Mouse (Mus musculus) midbrain, embryonic 11.5 days (tissue): ENCODE data around the gene Cd163l1. TPM values are rescaled to one million over a fixed set of nuclear protein-coding genes. Genes with fewer than 3 reads are reported as not detected.

Source experiments
- ATAC-seq: fragments of 200-750 bp; cut with Nextera tagmentation; 2 replicates; pipeline ENCODE4 v1.8.0; 2017; ENCODE audit warnings: moderate TSS enrichment, moderate library complexity; ENCODE audit not compliant: low FRiP score
- DNase-seq: peaks from one replicate; pipeline ENCODE4 v3.0.0; 2015; ENCODE audit warnings: low spot score; ENCODE audit errors: missing footprints
- H3K27ac ChIP-seq: fragments of 300-500 bp; sonication (generic); 2 replicates; pipeline ENCODE4 v1.5.1; 2014; ENCODE audit warnings: low read depth, low read length
- H3K27me3 ChIP-seq: fragments of 300-500 bp; sonication (generic); 2 replicates; pipeline ENCODE4 v1.6.1; 2014; ENCODE audit warnings: mild to moderate bottlenecking, low read length, moderate library complexity, mixed read lengths; ENCODE audit not compliant: control insufficient read depth, insufficient read depth
- H3K36me3 ChIP-seq: fragments of 300-500 bp; sonication (generic); 2 replicates; pipeline ENCODE4 v1.6.1; 2014; ENCODE audit warnings: mild to moderate bottlenecking, low read length, moderate library complexity, mixed read lengths; ENCODE audit not compliant: control insufficient read depth, insufficient read depth
- H3K4me1 ChIP-seq: fragments of 300-500 bp; sonication (generic); 2 replicates; pipeline ENCODE4 v1.6.1; 2014; ENCODE audit warnings: low read length; ENCODE audit not compliant: control insufficient read depth, insufficient read depth
- H3K4me2 ChIP-seq: fragments of 300-500 bp; sonication (generic); 2 replicates; pipeline ENCODE4 v1.6.1; 2014; ENCODE audit warnings: mild to moderate bottlenecking, moderate library complexity
- H3K4me3 ChIP-seq: fragments of 300-500 bp; sonication (generic); 2 replicates; pipeline ENCODE4 v1.5.1; 2014; ENCODE audit warnings: low read depth, low read length
- H3K9ac ChIP-seq: fragments of 300-500 bp; sonication (generic); 2 replicates; pipeline ENCODE4 v1.6.1; 2014; ENCODE audit warnings: low read length
- H3K9me3 ChIP-seq: fragments of 300-500 bp; sonication (generic); 2 replicates; pipeline ENCODE4 v1.6.1; 2016; ENCODE audit warnings: low read length; ENCODE audit not compliant: control insufficient read depth
- WGBS: fragments of 180-500 bp; shearing (Covaris S2); extraction: QIAGEN DNeasy Blood & Tissue Kit; methylation state at CpG from one replicate; pipeline ENCODE4 v1.1.7; 2014; 5-methylcytosine and 5-hydroxymethylcytosine counted together
- polyA plus RNA-seq: library from polyadenylated mRNA; unstranded; fragments of >200 nt; fragmentation: Nextera tagmentation; extraction: Ambion mirVana; gene quantifications from 2 replicates; pipeline ENCODE4 v1.2.1, GENCODE M21; 2014

The Cd163l1 gene
- polyA plus RNA-seq, 1 experiment from 2014 or later: not detected

DNA sequence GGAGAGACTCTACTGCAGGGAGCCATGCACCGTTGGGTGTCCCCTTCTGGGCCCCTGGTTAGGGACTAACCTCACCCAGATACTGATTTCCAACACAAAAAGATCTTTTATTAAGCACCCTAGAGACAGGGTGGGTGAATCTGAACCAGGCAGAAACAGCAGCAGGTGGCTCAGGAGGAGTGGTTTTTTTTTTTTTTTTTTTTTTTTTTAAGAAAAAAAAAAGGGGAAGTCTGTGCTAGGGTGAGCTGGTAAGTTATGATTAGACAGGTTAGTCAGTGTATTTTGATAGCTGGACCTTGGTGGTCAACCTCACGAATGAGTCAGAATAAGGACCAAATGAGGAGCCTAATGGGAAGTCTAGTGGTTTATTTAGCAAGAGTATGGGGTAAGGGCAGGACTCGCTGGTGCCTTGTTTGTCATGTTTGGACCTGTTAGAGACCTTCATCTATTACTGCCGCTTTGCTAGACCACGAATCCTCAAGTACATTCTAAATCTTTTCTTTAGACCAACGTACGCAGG is 35.8 kb downstream of the Cd163l1 start:
- Histone ChIP-seq H3K27me3 (no peaks in the 10 kb centered on the region), H3K4me3 (no peak overlapping the region), H3K4me1 (no peaks in the 10 kb centered on the region), H3K9ac (no peak overlapping the region), H3K27ac (no peak overlapping the region), H3K9me3 (no peaks in the 10 kb centered on the region), H3K36me3 (no peaks in the 10 kb centered on the region), H3K4me2 (no peak overlapping the region)
- DNase-seq (no peak), ATAC-seq (no peak)
- WGBS: 86% methylated on average over 7 of the region's 7 CpGs

Other genes with a start within 250 kb of the Cd163l1 start
- 0.34 and 1.2 TPM in 2 replicates for gene 6430531B16Rik, start 239.5 kb upstream of the Cd163l1 start, polyA plus RNA-seq
- 1.8 TPM in 2 replicates for gene Adam8, start 225.7 kb upstream of the Cd163l1 start, polyA plus RNA-seq
- 36.3 and 43.1 TPM in 2 replicates for gene Zfp511, start 181.9 kb upstream of the Cd163l1 start, polyA plus RNA-seq
- 58.9 and 62.6 TPM in 2 replicates for gene Tubgcp2, start 181.6 kb upstream of the Cd163l1 start, polyA plus RNA-seq
- 6.1 and 8.0 TPM in 2 replicates for gene Msx3, start 169.2 kb upstream of the Cd163l1 start, polyA plus RNA-seq
- gene Caly, start 135.7 kb upstream of the Cd163l1 start, polyA plus RNA-seq: 7.6 and 8.8 TPM in 2 replicates
- gene Prap1, start 124.9 kb upstream of the Cd163l1 start, polyA plus RNA-seq: not detected in 2 replicates
- gene Fuom, start 115.8 kb upstream of the Cd163l1 start, polyA plus RNA-seq: 13.5 and 13.8 TPM in 2 replicates
- 12.1 and 14.7 TPM in 2 replicates for gene Paox, start 102.5 kb upstream of the Cd163l1 start, polyA plus RNA-seq
- gene Echs1, start 101.8 kb upstream of the Cd163l1 start, polyA plus RNA-seq: 163 and 178 TPM in 2 replicates
- 21.4 and 31.2 TPM in 2 replicates for gene Mtg1, start 80.7 kb upstream of the Cd163l1 start, polyA plus RNA-seq
- 0.59 and 0.89 TPM in 2 replicates for gene Sprn, start 63.4 kb upstream of the Cd163l1 start, polyA plus RNA-seq
- gene Olfr522, start 53.5 kb upstream of the Cd163l1 start, polyA plus RNA-seq: not detected in 2 replicates
- gene Olfr523, start 45.0 kb upstream of the Cd163l1 start, polyA plus RNA-seq: not detected in 2 replicates
- not detected in 2 replicates for gene Olfr524, start 12.3 kb upstream of the Cd163l1 start, polyA plus RNA-seq
- gene 5830411N06Rik, start 29.0 kb downstream of the Cd163l1 start, polyA plus RNA-seq: not detected in 2 replicates
- gene Olfr525, start 102.6 kb downstream of the Cd163l1 start, polyA plus RNA-seq: not detected in 2 replicates
- gene Olfr527, start 115.8 kb downstream of the Cd163l1 start, polyA plus RNA-seq: not detected in 2 replicates
- gene Olfr60, start 143.4 kb downstream of the Cd163l1 start, polyA plus RNA-seq: not detected in 2 replicates
- not detected in 2 replicates for gene Olfr530, start 158.1 kb downstream of the Cd163l1 start, polyA plus RNA-seq
- not detected in 2 replicates for gene Olfr531, start 184.7 kb downstream of the Cd163l1 start, polyA plus RNA-seq
- gene Olfr532, start 203.4 kb downstream of the Cd163l1 start, polyA plus RNA-seq: not detected in 2 replicates
- not detected in 2 replicates for gene Olfr533, start 245.1 kb downstream of the Cd163l1 start, polyA plus RNA-seq